Mouse (Mus musculus): ENCODE measurements around the gene Gjb1. TPM values are rescaled to one million over a fixed set of nuclear protein-coding genes. Genes with fewer than 3 reads are reported as not detected.
"Not testable (repeated sequence)": the region's sequence is repeated elsewhere in the genome, so short reads cannot be mapped to it uniquely, and the experiment has no call there.

The Gjb1 gene
- total RNA-seq (2021) = 10 to 100 TPM in 1 of 2 experiments, 1 to 10 TPM in 1; 8.9 to 15.1 TPM

- intact Hi-C loops (cut with DNase I) = no loop called here
Observed at GRCm38 (mm10) chrX:101376190-101376968, at the start of gene Gjb1. Gene Gjb1 (plus strand): TSS chrX:101376378.

DNA sequence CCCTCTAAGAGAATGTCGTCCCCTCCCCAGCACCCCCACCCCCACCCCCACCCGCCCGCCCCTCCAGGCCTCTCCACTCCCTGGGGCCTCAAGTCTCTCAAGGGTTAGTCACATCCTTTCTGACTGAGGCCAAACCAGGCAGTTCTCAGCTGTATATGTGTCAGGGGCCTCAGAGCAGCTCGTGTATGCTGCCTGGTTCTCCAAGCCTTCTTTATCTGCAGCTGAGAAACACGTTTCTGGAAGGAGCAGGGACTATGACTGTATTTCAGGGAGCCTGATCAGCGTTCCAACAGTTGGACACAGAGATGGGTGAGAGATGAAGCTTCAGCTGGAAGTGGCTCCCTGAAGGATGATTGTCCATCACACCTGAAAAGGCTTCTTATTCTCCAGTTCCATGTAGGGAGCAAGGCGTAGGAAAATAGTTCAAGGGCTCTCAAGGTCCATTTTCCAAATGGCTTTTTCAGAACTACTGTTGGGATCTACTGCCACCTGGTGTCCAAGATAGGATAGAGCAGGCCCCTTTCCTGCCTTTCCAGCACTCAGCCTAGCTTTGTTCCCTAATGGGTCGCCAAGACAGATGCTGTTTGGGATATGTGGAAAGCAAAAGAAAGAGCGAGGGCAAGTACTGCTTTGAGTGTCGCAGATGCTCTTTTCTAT, 46.7 kb upstream of the Gjb1 start:
- DNase-seq (ENCODE audit: low spot score in 2 of 2) = peak; percentile 49 to 57
- intact Hi-C loops (cut with DNase I) = loop anchor here (1.0 to 5.0 kb wide), 2 partner anchors 88 to 197 kb away; no protein-coding TSS in a partner anchor

More at GRCm38 (mm10) chrX:101376190-101376968, at the start of gene Gjb1:
- no peak for DNase-seq (ENCODE audit: low spot score in 2 of 2)

DNA sequence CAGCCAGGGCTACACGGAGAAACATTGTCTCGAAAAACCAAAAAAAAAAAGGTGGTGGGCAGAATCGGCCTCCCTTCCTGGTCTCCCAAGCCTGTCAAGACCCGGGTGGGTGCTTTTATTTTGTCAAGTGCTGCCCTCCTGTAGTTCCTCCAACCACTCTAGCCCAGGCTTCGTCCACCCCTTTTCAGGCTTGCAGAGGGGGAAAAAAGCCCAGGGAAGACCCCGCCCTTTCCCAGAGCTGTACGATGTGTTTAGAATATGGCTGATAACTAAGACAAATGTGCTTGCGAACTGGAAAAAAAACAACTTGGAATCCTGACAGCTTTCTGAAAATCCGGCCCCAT, 44.2 kb upstream of the Gjb1 start:
- intact Hi-C loops (cut with DNase I) = loop anchor here (2.0 to 5.0 kb wide), 2 partner anchors 85 to 109 kb away; partner anchors contain the start of gene Snx12
- no peak for DNase-seq (ENCODE audit: low spot score in 2 of 2)

DNA sequence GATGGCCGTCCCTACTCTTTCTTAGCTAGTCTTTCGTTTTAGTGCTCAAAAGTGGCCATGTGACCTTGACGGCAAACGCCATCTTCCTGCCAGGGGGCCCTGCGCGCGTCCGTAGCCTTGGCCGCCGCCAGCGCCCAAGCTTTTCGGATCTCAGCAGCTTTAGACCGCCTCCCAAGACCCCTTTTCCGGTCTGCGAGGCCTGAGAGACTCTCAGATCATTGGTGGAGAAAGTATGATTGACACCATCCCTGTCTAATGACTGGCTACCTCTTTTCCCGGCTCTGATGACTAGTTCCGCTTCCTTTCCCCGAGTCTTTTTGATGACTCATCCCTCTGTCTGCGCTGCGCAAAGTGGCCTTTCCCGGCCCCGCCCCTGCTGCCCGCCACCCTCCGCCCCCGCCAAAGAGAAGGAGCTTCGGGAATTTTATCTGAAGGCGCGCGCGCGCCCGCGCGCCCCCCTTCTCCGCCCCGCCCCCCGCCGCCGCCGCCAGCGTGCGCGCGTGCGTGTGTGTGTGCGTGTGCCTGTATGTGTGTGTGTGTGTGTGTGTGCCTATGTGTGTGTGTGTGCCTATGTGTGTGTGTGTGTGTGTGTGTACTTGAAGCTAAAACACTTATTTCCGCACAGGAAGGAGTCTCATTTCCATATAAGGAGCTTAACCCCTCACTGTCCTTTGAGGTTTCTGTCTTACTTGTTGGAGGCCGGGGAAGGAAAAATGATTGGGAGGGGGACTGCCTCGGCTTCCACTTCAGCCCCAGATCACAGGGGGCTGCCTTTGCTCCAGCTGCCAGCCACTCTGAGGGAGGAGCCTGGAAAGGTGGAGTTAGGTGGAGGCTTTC, 43.6 kb upstream of the Gjb1 start:
- intact Hi-C loops (cut with DNase I) = loop anchor here (2.0 to 5.0 kb wide), 2 partner anchors 85 to 110 kb away; partner anchors contain the start of gene Snx12
- DNase-seq (ENCODE audit: low spot score in 2 of 2) = peak; percentile 83 to 84

DNA sequence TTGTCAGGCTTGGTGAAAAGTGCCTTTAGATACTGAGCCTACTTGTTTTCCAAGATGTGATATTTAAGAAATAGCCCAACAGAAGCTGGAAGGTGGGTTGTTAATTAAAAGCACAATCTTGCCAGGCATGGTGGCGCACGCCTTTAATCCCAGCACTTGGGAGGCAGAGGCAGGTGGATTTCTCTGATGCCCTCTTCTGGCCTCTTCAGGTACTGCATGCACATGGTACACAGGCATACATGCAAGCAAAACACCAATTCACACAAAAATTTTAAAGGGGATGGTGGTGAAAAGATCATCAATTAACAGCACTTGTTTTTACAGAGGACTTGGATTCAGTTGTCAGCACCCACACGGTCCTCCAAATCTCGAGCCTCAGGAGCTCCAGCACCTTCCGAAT, 41.6 kb upstream of the Gjb1 start:
- no peak for DNase-seq (ENCODE audit: low spot score in 2 of 2)
- intact Hi-C loops (cut with DNase I) = loop anchor here (5.0 kb wide), 1 partner anchor 83 kb away; no protein-coding TSS in a partner anchor

DNA sequence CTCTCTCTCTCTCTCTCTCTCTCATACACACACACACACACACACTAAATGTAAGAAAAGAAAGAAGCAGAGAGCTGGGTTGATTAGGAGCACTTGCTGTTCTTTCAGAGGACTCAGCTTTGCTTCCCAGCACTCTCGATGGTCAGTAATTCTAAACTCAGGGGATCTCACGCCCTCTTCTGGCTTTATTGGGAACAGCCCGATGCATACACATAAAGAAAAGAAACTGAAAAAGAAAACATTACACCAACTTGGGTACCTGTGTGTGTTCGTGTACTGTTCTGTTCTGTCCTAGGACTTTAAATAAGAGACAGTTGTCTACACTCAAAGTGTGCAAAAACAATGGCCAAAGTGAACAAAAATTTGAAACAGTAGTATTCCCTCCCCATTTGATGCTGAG, 37.5 kb upstream of the Gjb1 start:
- intact Hi-C loops (cut with DNase I) = no loop called here

DNA sequence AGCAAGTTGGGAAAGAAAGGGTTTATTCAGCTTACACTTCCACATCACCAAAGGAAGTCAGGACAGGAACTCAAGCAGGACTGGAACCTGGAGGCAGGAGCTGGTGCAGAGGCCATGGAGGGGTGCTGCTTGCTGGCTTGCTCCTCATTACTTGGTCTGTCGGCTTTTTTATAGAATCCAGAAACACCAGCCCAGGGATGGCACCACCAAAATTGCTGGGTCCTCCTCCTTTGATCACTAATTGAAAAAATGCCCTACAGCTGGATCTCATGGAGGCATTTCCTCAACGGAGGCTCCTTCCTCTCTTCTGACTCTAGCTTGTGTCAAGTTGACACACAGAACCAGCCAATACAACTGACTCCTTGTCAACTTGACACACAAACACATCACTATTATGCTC, 33.3 kb upstream of the Gjb1 start:
- DNase-seq (ENCODE audit: low spot score in 2 of 2) = not testable (repeated sequence)
- intact Hi-C loops (cut with DNase I) = loop anchor here (5.0 kb wide), 1 partner anchor 44 kb away; no protein-coding TSS in a partner anchor

More for the DNA sequence above, 37.5 kb upstream of the Gjb1 start:
- DNase-seq (ENCODE audit: low spot score in 2 of 2) = no peak

DNA sequence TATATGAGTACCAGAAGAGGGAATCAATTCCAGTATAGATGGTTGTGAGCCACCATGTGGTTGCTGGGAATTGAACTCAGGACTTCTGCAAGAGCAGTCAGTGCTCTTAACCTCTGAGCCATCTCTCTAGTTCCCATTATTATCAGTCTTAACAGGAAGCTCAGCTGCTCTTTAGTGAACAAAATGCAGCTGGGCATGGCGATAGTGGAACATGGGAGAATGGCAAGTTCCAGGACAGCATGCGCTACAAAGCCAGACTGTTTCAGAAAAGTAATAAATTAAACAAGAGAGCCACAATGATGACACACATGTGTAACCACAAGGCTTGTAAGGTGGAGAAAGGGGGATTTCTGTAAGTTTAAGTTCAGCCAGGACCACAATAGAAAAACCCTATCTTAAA, 30.7 kb upstream of the Gjb1 start:
- DNase-seq (ENCODE audit: low spot score in 2 of 2) = no peak
- intact Hi-C loops (cut with DNase I) = no loop called here

DNA sequence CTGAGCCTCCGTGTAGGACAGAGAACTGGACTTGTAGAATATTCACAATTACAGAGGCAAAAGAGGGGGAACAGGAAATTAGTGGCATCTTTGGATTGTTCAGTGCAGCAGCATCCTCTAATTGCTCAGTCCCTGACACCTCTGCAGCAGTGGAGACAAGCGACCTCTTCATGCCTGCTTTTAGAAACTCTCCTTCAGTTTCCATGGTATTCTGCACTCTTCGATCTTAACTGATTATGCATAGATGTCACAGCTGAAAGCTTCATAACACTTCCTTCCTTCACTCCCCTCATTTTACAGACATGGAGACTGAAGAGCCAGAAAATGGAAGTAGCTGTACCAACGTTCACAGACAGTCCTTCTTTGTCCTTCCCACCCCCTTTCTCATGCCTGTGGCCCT, 29.7 kb upstream of the Gjb1 start:
- no peak for DNase-seq (ENCODE audit: low spot score in 2 of 2)
- intact Hi-C loops (cut with DNase I) = no loop called here

- no peak for DNase-seq (ENCODE audit: low spot score in 2 of 2)
- intact Hi-C loops (cut with DNase I) = no loop called here
Observed at GRCm38 (mm10) chrX:101351188-101351587, 25.0 kb upstream of the Gjb1 start.

GRCm38 (mm10) chrX:101358902-101359301, 17.3 kb upstream of the Gjb1 start:
- intact Hi-C loops (cut with DNase I); DNase-seq (ENCODE audit: low spot score in 2 of 2): not testable (repeated sequence)

GRCm38 (mm10) chrX:101369001-101369400, 7.2 kb upstream of the Gjb1 start:
- intact Hi-C loops (cut with DNase I) = no loop called here
- no peak for DNase-seq (ENCODE audit: low spot score in 2 of 2)

GRCm38 (mm10) chrX:101370573-101370972, 5.6 kb upstream of the Gjb1 start:
- intact Hi-C loops (cut with DNase I) = no loop called here
- no peak for DNase-seq (ENCODE audit: low spot score in 2 of 2)

- intact Hi-C loops (cut with DNase I) = no loop called here
- no peak for DNase-seq (ENCODE audit: low spot score in 2 of 2)
Observed at GRCm38 (mm10) chrX:101372946-101373345, 3.2 kb upstream of the Gjb1 start.

DNA sequence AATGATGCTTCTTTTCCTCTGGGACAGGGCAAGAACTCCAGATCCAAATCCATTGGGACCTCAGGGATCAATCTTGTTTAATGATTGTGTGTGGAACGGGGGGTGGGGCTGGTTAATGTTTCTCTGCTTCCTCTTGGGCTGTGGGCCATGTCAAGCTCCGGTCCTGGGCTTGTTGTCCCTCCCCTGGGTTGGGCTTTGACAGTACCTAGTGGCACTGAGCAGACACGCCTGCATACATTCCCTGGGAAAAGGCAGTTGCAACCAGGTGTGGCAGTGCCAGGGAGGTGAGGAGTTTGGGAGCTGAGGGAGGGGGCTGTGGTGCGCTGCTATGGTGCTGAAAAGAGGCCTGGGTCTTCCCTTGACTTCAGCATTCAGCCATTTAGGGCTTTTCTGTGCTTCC, 898 bp downstream of the Gjb1 start:
- intact Hi-C loops (cut with DNase I) = no loop called here
- DNase-seq (ENCODE audit: low spot score in 2 of 2) = no peak

DNA sequence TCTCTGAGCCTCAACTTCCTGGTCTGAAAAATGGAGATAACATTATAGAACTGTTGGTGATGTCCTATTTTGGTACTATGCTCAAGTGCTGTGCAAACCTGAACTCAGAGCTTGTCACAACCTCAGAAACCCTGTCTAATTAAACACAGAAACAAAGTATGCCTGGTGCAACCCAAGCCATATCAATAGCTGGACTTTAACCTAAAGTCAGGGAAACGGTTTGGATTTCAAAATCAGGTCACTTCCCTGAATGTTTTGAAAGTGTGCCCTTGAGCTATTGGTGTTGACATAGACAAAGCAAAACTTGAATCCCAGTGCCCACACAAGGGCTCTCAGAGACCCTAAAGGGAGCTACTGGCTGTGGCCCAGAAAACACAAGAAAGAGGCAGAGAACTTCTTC, 3.6 kb downstream of the Gjb1 start:
- DNase-seq (ENCODE audit: low spot score in 2 of 2) = no peak
- intact Hi-C loops (cut with DNase I) = no loop called here

DNA sequence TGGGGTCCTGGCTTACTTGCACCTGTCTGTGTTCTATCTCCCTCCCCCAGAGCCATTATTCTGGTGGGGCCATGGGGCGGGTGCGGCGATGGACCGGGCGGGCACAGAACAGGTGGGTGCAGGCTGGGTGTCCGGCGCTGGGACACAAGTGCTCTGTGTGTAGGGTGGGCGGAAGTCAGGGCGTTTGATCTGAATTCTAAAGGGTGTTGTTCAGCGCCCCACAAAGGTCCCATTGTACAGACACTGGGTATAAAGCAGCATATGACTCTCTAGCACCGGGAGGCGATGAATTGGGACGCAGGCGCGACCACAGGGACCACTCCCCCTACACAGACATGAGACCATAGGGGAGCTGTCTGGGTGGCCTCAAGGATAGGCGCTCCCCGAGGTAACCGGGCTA, 7.3 kb downstream of the Gjb1 start:
- intact Hi-C loops (cut with DNase I) = no loop called here
- no peak for DNase-seq (ENCODE audit: low spot score in 2 of 2)

DNA sequence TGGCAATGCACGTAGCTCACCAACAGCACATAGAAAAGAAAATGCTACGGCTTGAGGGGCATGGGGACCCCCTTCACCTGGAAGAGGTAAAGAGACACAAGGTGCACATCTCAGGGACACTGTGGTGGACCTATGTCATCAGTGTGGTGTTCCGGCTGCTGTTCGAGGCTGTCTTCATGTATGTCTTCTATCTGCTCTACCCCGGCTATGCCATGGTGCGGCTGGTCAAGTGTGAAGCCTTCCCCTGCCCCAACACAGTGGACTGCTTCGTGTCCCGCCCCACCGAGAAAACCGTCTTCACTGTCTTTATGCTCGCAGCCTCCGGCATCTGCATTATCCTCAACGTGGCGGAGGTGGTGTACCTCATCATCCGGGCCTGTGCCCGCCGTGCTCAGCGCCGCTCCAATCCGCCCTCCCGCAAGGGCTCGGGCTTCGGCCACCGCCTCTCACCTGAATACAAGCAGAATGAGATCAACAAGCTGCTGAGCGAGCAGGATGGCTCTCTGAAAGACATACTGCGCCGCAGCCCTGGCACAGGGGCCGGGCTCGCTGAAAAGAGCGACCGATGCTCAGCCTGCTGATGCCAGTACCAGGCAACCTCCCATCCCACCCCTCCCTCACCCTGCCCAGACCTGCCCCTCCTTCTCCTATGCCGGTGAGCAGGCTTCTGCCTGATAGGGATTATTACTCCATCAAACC, 8.4 kb downstream of the Gjb1 start:
- intact Hi-C loops (cut with DNase I) = loop anchor here (5.0 kb wide), 1 partner anchor 42 kb away; no protein-coding TSS in a partner anchor
- peak; percentile 8 to 17 for DNase-seq (ENCODE audit: low spot score in 2 of 2)

DNA sequence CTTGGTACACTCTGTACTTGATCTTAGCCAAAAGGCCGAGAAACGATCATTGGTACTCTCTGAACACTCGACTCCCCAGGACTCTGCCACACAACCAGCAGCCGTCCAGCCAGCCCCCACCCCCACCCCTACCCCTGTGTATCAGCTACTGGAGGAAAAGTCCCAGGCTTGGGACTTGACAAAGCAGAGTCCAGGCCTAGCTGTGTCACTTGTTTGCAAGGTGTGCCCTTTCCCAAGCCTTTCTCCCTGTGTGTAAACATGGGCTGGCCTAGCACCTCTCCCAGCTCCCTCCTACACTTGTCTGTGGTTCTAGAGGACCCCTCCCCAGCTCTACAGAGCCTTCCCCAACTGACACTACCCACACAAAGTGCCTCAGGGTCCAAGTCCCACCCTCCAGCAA, 10.0 kb downstream of the Gjb1 start:
- intact Hi-C loops (cut with DNase I) = loop anchor here (5.0 kb wide), 1 partner anchor 44 kb away; no protein-coding TSS in a partner anchor
- no peak for DNase-seq (ENCODE audit: low spot score in 2 of 2)
